Mouse (Mus musculus) hindlimb bud, embryonic 11.5 days (tissue): ENCODE results near the gene Tesk2.

Experiments
- DNase-seq: peaks from one replicate; pipeline ENCODE4 v3.0.0-alpha.2; 2012; ENCODE audit warnings: low read depth, low spot score; ENCODE audit errors: extremely low spot score

The Tesk2 gene

DNA sequence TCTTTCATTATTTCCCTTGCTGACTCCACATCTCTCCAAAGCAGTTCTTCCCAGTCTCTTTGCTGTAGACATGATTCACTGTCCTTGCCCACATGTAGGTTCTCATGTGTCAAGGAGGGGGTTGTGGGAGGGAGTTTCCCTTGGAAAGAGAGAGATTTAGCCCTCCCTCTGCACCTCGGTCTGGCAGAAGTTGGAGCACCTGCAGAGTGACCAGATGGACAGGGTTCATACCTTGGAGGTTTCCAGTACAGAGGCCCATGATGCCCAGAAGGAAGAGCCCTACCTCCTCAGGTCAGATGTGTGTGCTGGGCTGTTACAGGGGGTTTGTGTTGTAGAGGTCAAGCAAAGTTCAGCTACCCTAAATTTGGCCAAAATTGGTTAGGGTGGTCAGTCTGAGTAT lies 8.2 kb upstream of the Tesk2 start:
- DNase-seq: no peak

DNA sequence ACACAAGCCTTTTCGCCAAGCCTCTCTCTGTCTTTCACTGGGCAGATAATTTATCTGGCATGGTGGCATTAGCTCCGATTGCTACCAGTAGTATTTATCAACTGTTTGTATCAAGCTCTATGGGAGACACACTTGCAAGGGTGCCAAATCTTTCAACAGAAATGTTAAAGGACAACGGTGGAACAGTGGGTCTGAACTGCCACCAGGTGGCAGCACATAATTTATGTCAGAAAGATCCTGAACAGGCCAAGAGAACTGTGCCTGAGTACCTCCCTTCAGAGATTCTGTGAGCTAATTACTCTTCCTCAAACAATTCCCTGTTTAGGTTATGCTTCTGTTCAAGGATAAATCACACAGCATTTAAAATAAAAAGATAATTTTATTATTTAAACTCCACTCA lies 1.4 kb upstream of the Tesk2 start:
- peak; percentile 86 for DNase-seq

DNA sequence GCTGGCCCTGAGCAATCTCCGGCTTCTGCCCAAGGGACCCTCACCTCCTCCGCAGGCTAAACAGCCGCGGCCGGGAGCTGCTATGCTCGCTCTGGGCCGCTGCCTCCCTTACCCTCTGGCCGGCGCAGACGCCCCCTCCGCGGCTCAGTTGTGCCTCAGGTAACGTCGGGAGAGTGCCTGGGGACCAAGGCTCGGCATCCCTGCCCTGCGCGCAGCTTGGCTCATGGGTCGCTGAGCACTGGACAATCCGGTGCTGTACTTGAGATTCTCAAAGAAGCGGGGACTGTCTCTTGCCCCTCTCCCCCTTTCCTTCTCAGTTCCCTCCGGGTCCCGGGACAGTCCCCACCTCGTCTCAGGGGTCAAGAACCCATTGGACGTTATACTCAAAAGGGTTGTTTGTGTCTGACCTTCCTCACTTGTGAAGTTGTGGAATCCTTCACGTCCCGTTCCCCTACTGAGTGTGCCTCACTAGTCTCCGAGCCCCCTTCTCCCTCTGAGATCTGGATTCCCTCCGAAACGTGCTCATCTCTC lies 415 bp downstream of the Tesk2 start:
- DNase-seq: no peak

DNA sequence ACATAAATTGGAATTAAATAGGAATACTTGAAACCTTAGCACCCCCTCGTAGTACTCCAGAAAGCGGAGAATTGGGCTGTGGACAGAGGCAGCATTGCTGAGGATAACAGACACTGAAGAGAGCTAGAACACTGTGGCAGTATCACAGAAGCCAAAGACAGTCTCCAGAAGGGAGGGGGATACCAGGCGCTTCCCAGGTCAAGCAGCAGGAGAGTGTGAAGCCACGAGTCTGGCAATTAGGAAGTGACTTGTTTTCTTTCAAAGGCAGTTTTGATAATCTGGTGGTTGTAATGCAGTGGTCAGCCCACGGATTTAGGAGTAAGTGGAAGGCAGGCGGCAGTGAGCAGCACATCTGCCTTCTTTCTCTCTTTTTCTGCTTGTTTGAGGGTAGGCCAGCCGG lies 1.5 kb downstream of the Tesk2 start:
- no peak for DNase-seq

DNA sequence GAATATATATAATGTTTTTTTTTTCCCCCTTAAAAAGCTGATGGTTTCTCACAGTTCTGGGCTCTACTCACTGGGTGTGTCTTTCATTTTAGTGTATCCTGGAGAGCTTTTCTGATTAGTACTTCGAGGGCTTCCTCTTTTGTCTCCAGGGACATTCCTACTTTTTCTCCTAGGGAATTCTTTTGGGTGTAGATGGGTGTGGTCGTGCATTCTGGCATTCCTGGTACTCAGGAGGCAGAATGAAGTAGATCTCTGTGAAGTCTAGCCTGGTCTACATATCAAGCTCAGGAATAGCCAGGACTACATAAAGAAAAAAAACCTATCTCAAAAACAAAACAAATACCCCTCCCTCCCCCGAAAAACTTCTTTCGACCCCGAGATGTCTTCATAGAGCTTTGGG lies 4.7 kb downstream of the Tesk2 start:
- no peak for DNase-seq

DNA sequence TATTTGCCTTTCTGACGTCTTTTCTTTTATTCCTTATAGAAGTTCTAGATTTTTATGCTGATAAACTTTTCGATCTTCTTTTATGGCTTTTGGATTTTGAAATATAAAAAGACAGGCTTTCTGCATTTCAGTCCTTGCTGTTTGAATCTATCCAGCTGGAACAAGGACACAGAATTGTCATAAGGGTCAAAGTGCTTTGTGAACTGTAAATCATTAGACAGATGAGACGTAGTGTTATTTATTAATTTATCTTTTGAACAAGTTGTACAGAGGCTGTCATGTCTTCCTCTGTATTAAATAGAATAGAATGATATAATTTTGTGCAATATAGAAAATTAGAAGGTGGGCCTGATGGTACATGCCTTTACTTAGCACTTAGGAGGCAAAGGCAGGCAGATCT lies 6.7 kb downstream of the Tesk2 start:
- no peak for DNase-seq

DNA sequence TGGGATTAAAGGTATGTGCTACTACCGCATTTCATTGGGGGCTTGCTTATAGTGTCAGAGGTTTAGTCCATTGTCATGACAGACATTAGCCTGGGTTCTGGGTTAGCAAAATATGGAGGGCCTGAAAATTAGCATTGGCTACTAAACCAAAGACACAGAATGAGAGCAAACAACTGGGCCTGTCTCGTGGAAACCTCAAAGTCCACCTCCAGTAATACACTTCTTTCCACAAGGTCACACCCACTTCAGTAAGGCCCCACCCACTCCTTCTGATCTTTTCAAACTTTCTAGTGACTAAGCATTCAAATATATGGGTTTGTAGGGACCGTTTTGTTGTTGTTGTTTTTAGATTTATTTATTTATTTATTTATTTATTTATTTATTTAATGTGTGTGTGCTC lies 8.8 kb downstream of the Tesk2 start:
- DNase-seq: no peak

DNA sequence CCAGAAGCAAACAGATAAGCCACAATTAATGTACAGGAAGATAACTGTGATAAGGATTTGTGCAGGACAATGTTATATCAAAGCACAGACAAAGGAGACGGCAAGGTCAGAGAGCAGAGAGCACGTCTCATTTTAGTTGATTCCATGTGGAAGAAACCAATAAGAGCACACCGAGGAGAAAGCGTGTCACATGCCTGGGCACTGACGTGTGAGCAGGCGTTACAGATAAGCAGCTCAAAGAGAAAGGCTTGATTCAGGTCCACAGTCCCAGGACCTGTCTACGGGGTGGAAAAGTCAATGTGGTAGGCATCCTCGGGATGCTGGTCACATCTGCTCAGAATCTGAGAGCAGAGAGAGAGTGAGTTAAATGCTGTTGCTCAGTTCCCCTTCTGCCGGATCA lies 10.3 kb downstream of the Tesk2 start:
- DNase-seq: no peak

DNA sequence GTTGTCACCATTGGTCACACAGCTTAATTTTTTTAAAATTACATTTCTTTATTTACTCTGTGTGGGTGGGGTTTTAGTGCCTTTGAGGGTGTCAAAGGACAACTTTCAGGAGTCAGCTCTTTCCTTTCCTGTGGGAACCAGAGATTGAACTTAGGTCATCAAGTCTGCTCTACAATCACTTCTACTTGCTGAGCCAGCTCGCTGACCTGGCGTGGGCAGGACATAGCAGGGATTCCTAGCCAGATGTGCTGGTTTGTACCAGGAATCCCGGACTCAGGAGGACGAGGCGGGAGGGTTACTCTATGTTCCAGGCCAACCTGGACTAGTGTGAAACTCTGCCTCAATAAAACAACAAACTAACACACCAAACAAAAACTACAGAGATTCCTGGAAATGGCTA lies 11.6 kb downstream of the Tesk2 start:
- no peak for DNase-seq

DNA sequence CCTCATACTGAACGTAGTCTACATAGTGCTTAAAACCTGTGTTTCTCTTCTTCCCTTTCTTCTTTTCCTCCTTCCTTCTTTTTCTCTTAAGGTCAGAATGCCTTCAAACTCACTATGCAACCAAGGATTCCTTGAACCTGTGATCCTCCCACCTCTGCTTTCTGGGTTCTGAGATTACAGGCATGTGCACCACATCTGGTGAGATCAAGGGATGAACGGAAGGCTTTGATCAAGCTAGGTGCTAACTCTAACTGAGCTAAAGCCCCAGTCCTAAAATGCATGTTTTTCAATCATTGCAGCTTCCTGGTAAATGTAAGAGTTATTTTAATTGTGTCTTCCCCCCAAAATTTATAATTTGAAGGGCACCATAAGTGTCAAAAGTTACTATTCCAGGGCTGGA lies 14.2 kb downstream of the Tesk2 start:
- no peak for DNase-seq

DNA sequence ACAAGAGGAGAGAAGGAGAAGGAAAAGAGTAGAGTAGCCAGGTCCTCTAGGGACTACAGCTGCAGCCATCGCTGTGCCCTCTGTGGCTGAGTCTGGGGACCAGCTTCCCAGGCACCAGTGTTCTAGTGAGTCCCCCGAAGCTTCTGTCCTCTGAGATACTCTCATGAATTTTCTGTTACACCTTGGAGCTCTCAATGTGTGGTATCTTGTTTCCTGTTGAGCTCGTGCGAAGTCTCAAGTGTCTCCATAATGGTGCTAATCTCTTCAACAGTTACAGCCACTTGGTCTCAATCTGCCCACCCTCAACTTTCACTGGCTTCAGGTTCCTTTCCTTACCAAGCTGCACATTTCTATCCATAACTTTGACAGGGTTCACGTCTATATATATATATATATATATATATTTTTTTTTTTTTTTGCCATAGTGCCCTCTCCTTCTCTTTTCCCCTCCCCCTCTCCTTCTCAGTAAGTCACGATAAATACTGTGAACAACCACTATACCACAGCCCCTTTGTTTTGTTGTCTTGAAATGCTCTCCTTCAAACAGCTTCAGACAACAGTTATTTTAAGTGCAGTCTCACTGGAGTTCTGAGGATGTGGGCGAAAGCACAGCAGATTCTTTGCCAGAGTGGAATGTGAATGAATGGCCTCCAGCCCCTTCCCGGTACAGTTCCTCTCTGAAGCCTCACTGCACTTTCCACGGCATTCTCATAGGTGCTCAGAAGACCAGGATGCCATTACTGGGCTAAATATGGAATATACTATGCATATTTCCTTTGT lies 18.4 kb downstream of the Tesk2 start:
- DNase-seq: no peak

DNA sequence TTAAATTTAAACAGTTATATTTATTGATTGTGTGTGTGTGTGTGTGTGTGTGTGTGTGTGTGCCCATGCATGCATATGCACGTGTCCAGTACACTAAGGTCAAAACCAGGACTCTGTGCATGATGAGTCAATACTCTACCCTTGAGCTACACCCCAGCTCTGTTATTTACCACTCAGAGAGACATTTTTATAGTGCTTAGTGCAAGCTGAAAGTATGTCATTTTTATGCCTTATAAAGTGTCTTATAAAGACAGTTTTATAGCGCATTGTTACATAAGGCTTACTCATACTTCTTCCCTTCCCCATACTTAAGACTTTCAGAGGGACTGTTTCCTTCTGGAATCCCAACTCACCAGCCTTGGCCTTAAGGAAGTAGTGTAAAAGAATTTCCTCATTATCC lies 29.0 kb downstream of the Tesk2 start:
- no peak for DNase-seq

DNA sequence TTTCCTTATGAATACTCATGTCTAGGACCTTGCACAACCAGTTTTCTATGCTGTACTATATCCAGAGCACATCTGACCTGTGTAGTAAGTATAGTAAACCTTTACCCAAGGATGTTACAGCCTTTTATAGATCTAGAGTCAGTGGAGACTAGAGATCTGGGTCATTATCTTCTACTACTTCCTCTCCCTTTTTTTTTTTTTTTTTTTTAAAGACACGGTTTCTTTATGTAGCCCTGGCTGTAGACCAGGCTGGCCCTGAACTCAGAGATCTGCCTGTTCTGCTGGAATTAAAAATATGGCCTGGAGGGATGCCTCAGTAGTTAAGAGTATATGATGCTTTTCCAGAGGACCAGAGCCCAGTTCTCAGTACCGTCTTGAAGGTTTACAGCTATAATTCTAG lies 41.2 kb downstream of the Tesk2 start:
- DNase-seq: no peak

DNA sequence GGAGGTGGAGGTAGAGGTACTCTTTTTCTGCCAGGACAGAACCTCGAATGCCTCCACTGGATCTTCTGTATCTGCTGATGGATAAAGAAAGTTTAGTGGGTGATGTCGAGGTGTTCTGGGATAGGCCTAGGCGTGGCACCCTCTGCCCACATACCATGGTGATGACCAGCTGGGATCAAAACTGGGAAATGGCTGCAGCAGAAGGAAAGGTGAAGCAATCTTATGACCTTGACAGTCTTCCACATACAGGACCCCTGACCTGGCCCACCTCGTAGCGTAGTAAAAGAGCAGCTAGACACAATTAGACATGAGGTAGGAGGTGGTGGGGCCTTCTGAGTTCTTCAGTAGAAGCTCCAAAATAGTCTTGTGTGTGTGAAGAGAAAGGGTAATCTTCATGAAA lies 43.3 kb downstream of the Tesk2 start:
- no peak for DNase-seq

DNA sequence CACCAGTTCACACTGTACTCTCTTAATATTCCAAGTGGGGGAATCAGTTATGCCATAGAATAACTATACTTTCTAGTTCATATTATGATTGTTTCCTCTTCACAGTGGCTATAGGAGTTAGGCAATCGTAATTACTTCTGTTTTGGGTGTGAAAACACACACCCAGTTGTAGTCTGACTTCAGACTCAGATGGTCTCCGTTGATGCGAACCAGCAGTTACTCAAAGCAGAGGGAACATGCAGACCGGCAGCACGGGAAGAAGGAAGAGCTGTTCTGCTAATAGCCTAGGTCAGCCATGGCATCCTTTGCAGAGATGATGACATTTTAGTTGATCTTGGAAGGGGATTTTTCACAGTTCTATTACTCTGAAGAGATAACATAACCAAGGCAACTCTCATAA lies 47.8 kb downstream of the Tesk2 start:
- no peak for DNase-seq

DNA sequence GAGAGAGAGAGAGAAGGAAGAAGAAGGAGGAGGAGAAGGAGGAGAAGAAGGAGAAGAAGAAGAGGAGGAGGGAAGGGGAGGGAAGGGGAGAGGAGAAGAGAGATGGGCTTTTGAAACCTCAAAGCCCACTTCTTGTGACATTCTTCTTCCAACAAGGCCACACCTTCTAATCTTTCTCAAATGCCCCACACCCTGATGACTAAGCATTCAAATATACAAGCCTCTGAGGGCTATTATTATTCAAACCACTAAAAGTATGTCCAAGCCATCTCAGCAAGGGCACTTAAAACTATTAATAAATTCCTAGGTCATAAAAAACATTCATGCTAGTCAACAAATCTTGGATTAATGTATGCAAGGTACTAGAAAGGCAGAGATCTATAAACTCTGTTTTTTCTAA lies 48.3 kb downstream of the Tesk2 start:
- no peak for DNase-seq

DNA sequence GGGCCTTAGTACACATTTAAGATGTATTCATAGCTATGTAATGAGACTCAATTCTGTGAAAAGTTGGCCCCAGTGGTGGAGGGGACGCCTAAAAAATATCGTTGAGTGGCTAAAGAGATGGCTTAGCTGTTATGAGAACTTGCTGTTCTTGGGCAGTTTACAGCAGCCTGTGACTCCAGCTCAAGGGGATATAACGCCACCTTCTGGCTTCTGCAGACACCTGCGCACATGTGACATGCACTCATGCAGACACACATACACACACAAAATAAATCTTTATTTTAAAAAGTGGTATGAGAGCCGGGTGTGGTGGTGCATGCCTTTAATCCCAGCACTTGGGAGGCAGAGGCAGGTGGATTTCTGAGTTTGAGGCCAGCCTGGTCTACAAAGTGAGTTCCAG lies 55.6 kb downstream of the Tesk2 start:
- no peak for DNase-seq

DNA sequence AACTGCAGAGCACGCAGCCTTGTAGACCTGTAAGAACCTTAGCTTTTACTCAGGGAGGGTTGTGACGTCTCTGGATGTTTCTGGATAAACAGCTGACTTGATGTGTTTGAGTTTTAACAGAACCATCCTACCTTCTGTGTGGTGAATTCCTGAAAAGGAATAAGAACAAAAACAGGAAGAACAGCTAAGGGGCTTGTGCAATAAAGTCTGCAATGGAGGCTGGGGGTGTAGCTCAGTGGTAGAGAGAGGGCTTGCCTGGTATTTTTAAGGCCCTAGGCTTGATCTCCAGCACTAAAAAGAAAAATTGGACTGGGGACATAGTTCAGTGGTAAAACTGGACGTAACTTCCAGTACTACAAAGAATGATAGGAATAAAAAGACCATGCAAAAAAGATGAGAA lies 56.3 kb downstream of the Tesk2 start:
- DNase-seq: no peak

DNA sequence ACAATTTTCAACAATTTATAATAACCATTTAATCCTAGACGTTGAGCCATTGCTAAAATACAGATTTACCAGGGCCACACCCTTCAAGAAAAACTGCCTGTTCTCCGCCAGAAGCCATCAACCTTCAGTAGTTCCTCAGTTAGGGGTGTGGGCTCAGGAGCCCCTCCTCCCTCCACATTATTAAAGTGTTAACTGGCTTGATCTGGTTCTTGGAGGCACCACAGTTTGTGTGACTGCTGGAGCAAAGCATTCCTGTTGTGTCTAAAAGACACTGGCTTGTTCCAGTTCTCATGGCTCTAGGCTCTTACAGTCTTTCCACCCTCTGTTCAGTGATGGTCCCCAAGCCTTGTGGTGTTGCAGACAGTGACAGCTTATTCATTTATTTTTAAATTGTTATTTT lies 59.8 kb downstream of the Tesk2 start:
- DNase-seq: no peak

DNA sequence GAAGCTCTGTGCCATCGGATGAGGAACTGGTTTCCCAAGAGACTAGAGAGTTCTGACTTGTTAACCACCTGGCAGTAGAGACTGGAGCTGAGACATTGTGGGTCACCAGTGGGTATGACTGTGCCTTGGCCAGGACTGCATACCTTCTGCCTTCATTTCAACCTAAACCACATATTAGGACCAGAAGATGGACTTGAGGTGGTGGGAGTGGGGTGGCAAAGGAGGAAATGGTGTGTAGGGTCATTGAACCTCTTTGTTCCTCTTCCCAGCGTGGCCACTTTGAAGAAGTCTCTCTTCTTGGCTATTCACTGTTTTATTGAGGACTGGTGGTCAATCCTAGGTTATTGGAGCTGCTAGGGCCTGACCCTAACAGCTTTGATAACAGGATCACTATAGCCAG lies 60.6 kb downstream of the Tesk2 start:
- DNase-seq: no peak

DNA sequence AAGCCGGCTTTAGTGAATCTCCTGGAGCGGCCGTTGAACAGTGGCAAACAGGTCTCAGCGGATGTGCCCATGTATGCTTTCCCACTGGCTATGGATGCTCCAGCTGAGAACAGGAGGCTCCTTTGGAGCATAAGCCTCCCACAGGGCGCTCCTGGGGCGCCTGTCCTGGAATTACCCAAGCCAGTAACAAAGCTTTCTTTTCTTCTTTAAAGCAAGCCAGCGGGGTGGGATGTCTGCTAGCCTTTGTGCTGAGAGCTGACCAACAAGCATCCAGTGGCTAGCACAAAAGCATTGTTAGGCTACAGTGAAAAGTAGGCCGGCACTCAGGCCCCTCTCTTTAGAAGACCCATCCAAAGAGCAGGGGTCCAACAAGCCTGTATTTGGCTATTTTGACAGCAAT lies 61.4 kb downstream of the Tesk2 start:
- no peak for DNase-seq

DNA sequence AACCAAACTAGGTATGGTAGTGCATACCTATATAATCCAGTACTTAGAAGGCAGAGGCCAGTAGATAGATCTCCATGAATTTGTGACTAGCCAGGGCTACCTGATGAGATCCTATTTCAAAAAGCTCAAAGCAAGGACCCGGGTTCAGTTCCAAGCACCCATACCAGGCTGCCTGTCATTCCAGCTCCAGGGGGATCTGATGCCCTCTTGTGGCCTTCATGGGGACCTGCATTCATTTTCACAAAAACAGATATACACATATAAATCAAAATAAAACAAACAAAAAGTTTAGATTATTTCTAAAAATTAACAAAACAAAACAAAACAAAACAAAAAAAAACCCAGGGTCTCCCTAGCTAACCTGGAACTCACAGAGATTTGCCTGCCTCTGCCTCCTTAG lies 65.8 kb downstream of the Tesk2 start:
- DNase-seq: no peak
